Mouse (Mus musculus) hindlimb bud, embryonic 11.5 days (tissue): ENCODE measurements around the gene Ift43.

ENCODE experiments used
- DNase-seq: peaks from one replicate; pipeline ENCODE4 v3.0.0-alpha.2; 2012; ENCODE audit warnings: low read depth, low spot score; ENCODE audit errors: extremely low spot score

Gene Ift43

DNA sequence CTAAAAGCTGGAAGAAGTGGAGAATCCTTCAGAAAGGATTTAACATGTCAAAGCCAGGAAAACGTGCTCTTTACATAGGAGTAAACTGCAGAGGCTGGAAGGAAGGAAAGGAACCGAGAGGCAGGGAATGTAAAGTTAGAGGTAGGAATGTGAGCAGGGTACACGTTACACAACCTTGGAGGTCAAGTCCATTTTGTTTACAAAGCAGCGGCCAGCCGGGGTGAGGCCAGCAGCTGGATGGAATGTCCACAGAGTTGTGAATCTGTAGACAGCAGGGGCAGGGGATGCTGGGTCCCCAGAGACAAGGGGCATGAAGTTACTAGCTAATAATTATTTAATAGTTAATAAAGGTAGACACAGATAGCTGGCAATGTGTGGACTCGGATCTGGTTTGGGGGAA, 45.8 kb downstream of the Ift43 start:
- DNase-seq: no peak

DNA sequence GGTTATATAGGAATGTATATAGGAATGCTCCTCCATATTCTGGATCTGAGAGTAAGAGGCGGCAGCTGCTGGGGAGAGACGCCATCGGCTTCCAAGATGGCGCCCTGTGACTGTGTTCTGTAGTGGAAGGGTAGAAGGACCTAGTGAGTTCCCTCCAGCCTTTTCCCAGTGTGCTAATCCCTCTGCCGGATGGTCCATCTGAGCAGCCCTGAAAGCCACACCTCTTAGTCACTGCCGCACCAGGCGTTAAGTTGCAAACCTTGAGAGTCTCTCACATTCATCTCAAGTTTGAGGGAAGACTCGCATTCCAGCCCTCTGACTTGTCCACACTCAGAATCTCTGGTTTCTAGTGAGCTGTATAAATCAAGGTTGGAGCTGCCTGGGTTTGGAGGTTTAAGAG, 46.7 kb downstream of the Ift43 start:
- no peak for DNase-seq

DNA sequence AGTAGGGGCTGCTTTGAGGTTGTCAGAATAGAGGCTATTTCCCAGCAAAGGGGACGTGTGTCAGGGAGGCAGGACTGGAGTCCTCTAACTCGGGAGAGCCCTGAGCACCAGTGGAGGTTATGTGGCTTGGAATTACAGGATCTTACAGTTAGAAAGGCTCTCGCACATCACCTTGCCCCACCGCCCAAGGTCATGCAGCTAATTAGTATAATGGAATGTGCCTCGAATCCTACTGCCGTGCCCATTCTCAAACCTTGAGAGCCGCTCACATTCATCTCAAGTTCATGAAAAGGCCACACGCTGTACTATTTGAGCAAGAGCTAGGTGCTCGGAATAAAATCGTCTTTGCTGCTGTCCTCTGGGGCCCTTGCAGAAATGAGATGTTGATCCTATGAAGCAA, 47.4 kb downstream of the Ift43 start:
- no peak for DNase-seq

DNA sequence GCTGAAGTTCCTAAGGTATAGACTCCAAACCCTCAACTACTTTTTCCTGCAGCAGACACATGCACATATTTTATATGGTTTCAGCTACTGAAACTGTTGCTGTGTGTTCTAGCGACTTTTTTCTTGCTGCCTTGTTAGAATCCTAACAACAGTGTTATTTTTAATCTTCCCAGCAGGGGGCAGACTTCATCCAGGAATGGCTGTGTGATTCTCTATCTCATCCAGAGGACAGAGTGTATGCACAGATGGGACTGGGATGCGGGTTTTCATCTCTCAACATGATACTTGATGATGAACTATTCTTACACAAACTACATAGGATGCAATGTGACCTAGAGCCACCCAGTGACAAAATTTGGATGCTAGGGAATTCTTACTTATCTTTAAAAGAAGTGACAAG, 50.5 kb downstream of the Ift43 start:
- DNase-seq: peak; percentile 61

DNA sequence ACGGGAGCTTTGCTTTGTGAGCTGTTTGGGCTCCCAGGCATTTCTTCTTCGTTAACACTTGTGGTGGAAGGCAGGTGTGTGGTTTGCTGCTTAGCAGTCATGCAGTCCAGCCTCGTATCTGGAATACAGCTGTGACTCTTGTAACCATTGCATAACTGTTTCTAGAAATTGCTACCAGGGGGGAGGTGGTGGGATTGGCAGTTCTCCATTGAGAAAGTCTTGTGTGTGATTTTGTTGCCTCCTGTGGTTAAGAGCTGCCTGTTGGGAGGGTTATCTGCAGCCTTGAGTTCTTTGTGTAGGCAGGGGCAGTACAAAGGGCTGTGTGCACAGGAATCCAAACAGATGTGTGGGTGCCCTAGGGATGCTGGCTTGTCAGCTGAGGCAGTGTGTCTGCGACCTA, 53.4 kb downstream of the Ift43 start:
- no peak for DNase-seq

DNA sequence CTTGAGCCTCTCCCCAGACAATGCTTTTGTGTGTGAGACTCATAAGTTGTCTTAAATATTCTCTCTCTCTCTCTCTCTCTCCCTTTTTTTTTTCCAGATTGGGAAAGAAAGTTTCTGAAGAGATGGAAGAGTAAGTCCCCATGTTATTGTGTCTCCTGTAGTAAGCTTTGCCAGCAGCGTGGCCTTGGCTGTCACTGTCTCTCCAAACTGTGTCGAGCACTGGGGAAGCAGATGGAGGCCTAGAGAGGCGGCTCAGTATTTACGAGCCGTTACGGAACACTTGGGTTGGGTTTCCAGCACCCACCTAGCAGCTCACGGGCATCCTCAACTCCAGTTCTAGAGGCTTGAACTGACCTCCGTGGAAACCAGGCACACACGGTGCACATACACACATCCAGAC, 56.4 kb downstream of the Ift43 start:
- no peak for DNase-seq

DNA sequence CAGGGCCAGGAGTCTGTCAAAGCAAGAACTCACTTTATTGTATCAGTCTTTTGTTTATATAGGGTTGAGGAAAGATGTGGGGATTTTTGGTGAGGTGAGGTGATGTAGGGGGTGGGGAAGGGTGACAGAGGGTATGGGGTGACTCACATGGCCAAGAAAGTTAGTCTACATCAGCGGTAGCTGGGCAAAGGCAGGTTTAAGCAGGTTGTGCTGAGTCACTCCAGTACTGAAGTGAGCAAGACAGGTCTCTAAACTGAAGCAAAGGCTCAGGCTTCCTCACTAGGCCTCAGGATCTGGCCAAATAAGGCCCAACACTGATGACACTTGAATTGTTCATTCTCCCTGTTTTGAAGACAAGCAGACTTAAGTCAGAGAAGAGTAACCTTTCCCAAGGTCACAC, 60.0 kb downstream of the Ift43 start:
- DNase-seq: no peak

DNA sequence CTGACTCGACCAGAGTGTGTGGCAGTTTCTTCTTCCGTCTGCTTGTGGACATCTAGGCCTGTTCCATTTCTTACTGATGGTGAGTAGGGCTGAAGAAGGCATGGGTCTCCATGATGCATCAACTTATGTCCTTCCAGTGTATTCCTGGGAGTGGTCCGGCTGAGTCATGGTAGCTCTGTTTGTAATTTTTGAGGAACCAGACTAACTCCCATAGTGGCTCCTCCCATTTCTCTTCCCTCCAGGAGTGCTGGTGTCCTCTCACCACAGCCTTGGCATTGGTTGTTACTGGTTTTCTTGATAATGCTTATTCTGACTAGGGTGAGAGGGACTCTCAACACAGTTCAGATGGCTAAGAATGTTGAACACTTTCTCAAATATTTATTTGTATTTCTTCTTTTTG, 63.9 kb downstream of the Ift43 start:
- DNase-seq: no peak

DNA sequence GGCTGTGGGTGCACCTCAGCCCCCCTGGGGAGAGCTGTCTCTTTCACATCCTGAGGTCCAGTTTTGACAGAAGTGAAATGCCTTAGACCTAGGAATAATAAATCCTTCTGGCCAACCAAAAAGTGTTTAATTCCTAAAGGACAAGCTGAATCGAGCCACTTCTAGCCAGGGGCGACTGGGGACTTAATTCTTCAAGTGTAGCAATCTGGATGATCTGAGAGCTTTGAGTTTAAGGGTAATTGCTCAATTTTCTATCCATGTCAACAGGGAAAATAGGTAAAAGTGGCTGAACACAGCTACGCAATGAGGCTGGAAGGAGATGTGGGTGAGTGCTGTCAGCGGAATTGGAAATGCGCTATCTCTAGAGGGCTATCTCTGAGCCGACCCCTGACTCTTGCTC, 65.9 kb downstream of the Ift43 start:
- no peak for DNase-seq

DNA sequence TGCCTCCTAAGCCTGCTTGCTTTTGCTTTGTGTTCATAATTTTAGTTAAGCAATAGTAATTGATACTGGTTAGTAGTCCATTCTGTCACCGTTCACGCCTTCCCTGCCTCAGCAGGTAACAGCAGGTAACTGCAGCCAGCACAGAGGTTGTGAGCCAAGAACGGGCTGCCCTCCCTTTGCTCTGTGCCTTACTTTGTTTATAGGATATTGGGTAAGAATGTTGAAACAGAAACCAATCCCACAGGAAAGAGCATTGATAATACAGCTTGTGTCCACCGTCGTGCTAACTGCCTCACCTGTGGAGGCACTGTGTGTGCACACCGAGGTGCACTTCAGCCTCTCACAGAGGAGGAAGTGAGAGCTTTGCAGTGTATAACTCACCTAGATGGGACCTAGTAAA, 66.7 kb downstream of the Ift43 start:
- no peak for DNase-seq

DNA sequence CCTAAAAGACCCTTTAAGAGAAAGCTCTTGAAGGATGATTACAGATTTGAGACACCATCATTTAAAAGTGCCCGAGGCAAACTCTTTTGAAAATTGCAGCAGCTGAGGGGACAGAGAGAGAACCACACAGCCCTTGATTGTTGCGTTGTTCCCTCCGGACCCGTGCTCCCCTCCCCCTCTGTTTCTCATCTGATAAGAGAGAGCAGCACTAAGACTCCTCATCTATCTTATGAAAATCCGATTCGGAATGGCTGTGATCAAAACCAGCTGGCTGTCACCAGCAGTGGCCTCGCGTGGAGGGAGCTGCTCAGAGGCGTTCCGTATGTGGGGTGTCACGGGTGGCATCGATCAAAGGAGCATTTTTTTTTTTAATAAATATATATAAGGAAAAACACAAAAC, 69.6 kb downstream of the Ift43 start:
- no peak for DNase-seq

DNA sequence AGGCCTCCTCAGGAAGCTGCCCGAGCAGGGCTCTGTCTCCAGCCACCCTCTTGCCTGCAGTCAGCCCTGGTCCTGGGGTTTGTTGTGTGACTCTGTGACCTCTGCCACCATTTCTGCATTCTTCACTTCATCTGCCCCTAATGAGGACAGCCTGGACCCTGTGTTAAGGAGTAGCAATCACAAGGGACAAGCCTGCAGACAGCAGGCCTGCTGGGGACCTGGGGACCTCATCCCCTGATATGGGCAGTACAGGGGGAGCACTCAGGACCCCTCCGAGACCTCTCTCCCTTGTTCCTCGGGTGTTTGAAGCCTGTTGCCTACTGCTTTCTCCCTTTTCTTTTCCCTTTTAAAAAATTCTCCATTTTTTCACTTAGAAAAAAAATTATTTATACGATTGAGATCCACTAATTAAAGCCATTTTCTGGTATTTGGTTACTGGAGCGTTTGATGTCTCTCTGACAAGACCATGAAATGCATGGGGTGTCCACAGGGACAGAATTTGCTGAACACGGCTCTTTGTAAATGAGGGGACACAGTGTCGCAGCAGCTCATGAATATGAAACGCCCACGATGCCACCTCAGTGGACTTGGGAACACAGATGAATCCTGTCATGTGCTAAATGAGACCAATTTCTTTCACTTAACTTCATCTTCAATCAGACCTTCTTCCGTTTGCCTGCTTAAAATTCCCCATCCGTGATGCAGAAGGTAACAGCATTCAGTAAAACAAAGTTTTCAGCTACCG, 71.0 kb downstream of the Ift43 start:
- DNase-seq: no peak

DNA sequence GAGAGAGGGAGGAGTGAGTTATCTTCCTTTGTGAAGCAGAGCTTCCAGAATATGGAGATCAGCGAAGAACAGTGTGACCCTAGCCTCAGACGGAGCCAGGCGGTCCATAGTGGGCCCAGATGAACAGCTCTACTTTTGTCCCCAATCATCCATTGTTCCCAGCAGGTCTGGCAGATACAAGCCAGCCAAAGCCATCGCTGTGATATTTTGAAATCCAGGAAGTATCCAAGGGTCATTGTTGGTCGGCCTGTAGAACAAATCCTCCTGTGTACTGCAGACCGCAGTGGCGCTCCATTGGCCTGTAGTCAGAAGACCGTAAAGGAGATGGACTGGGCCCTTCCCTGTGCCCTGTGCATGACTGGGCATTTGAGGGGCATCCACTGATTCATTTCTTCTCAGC, 72.8 kb downstream of the Ift43 start:
- no peak for DNase-seq

DNA sequence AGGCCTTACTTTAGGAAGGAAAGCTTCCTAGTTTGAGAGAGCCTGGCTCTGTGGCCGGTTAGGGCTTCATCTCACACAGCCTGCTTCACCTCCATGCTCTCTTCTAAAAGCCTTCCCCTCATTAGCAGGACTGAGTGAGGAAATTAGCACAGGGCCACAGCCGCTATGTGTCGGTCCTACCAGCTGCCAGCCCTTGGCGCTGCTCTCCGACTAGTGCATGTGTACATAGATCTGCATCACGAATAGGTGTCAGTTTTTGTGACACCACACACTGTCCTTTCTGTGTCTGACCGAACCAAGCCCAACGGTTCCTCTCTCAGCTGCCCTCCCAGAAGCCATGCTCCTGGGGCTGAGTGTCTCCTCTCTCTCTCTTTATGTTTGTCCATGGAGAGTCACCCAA, 74.8 kb downstream of the Ift43 start:
- no peak for DNase-seq

DNA sequence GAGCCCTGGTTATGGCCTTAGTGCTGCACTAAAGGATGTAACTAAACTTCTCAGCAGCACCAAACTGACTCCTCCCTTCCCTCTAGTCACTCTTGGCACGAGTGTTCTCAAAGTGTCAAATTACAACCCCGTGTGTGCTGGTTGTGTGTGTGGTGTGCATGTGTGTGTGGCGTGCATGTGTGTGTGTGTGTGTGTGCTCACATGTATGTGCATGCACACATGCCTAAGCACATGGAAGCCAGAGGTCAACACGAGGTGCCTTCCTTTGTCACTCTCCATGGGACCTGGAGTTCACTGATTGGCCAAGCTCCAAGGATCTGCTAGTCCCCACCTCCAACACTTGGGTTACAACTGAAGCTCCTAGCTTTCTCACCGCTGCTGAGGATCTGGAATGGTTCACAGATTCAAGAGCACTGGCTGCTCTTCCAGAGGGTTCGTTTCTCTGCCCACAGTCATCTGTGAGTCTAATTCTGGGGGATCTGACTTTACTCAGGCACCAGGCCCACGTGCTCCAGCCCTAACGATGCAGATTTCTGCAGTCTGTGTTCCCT, 75.6 kb downstream of the Ift43 start:
- no peak for DNase-seq

DNA sequence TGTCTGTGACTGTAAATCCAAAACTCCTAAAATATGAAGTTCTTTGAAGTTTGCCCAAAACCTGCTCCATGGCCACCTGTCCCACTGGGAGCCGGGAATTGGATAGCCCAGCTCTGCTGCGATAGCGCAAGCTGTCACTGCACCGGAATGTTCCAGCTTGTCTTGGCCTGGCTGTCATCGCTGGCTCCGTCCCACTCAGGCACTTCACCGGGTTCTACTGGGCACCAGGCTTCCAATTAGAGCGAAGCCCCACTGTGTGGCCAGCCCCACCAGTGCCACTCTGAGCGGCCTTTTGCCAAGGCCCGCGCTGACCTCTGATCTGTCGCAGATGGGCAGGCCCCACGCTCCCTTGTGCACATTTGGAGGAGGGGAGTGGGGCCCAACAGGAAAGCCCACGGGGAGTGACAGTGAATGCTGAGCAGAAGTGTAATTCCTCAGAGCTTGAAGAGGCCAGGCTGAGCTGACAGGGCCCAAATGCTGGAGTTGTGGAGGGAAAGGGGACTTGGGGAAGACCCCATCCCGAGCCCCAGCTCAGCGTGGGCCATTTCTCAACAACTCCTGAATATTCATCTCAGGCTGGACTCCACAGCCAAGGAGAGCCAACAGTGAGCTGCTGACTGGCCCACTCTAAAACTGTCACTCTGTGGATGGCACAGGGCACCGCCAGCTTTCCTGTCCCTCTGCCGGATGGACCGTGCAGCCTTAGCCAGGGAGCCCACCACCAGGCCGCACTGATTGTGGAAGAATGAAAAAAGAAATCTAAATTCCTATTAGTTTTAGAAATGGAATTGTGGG, 76.5 kb downstream of the Ift43 start:
- DNase-seq: no peak

DNA sequence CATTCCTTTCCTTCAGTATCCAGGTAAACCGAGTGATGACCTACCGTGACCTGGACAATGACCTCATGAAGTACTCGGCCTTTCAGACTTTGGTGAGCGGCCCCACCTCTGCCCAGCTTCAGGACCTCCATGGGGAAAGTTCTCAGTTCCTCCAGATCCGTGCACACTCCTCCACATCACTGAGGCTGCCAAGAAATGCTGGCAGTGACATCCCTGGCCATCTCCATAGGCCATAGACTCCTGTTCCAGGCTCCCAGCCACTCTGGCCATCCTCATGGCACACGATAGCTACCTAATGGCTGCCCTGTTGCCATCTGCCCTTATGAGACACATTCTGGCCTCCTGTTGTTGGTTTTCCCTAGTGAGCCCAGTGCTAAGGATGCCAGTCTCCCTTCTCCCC, 79.1 kb downstream of the Ift43 start:
- no peak for DNase-seq

DNA sequence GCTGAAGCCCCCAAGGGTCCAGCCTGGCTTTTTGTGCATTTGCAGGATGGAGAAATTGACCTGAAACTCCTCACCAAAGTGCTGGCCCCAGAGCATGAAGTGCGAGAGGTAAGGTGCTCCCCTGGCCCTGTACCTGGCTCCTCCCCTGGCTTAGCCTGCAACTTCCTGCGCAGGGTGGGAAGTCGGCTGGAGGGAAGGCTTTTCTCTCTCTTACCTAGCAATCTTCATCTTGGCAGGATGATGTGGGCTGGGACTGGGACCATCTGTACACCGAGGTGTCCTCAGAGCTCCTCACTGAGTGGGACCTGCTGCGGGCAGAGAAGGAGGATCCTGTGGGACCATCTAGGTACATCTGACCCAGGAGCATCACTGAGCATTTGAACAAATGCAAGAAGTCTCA, 79.6 kb downstream of the Ift43 start:
- no peak for DNase-seq

DNA sequence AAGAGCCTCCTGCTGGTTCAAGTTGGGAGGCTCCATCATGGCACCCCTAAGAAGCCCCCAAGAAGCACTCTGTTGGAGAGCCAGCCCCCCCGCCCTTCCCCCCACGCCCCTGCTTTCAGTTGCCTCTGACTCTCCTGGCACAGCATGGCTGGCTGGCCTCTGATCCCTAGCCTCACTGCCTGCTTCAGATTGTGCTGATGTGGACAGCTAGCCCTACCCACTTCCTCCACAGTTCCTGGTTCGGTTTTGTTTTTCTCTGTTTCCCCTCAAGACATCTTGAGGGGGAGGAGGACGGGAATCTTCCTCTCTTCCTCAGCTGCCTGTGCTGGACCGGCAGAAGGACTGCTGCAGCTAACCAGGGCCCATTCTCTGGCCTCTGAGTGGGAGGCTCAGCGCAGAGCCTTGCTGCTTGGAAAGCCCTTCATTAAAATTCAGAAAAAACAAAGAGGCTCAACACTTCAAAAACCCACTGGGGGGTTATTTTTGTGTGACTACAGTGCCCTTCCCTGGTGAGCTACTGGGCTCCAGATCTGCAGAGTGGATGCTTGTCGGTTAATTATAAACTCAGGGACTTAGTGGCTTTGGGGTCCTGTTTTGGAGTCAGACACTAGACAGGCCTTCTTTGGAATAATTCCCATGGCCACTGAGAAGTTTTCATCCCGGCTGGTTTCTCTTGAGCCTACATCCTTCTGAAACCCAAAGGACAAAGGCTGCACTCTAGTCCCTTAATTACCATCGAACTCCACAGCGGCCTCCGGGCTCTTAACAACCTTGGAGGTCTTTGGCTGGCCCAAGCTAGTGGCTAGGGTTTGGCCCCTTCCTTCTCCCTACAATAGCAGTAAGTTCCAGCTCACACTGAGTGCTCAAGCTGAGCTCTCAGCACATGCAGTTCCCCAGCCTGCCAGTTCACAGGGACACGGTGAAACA, 80.8 kb downstream of the Ift43 start:
- no peak for DNase-seq

DNA sequence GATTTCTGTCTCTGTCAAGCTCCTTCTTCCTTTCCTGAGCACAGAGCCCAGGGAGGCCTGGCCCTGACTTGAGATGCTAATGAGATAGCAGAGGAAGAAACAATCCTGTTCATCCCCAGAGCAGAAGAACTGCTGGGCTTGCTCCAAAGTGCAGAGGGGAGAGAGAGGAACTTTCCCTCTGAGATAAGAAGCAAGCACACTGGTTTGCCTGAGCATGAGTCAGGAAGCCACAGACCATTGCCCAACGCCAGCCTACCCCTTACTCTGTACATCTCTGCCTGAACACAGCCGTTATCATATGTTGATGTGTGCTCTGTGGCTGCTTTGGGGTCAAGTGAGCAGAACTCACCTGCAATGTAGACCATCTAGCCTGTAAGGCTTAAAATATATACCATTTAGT, 83.9 kb downstream of the Ift43 start:
- no peak for DNase-seq

DNA sequence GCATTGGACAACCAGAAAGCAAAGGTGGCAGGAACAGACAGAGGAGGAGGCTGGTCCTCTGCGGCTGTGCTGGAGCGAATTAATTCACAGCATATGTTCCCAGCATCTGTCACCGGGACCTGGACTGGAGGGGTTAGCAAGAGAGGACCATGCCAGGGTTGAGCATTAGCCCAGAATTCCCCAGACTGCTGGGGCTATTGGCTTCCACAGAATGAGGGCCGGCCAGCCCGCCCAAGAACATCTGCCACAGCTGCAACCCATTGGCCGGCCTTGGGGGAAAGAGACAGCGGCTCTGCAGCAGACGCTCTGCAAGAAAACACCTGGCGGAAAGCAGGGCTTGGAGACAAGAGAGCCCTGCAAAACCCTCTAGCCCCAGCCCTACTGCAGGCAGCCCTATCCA, 84.7 kb downstream of the Ift43 start:
- no peak for DNase-seq
